Comparison of ENCODE assay signal across 1 mouse cellular context in genomic region chr5:100820483-100821184, GRCm38 (mm10).
TF ChIP-seq lines count a peak whose summit lies in the region.

Gene Abraxas1, minus strand, starts transcription at chr5:100820965.

TF ChIP-seq in CH12.LX, 34 proteins besides CTCF, POLR2A, EP300 and RAD21 (continued from another document):
- TF ChIP-seq KAT2A (IDR thresholded peaks at IDR 0.05; ENCODE audit: insufficient replicate concordance, low read length) (peak; percentile 70; the same call in 1 of the 2 replicates), MXI1 (IDR thresholded peaks at IDR 0.05; ENCODE audit: low read depth, low read length) (peak; percentile 86), ETS1 (conservative IDR thresholded peaks at IDR 0.05; ENCODE audit: low read depth, low read length) (no peak; the same call in 1 of the 2 replicates), NELFE (IDR thresholded peaks at IDR 0.05; ENCODE audit: low read depth, low read length) (peak; percentile 97), PAX5 (IDR thresholded peaks at IDR 0.05; ENCODE audit: low read length) (no peak), ELF1 (IDR thresholded peaks at IDR 0.05; ENCODE audit: low read depth, low read length) (peak; percentile 48), POLR2AphosphoS2 (IDR thresholded peaks at IDR 0.05; ENCODE audit: low read depth, low read length) (peak; percentile 95; the same call in 1 of the 2 replicates), HCFC1 (IDR thresholded peaks at IDR 0.05; ENCODE audit: low read depth, low read length) (peak; percentile 74), MAZ (IDR thresholded peaks at IDR 0.05; ENCODE audit: low read depth, low read length) (peak; percentile 81; the same call in 1 of the 2 replicates), MEF2A (IDR thresholded peaks at IDR 0.05; ENCODE audit: borderline replicate concordance, low read depth, low read length) (peak; percentile 71), BHLHE40 (IDR thresholded peaks at IDR 0.05; ENCODE audit: low read depth, low read length) (peak; percentile 12; the same call in 1 of the 2 replicates), CHD1 (IDR thresholded peaks at IDR 0.05; ENCODE audit: low read depth, low read length) (peak; percentile 89), IRF4 (IDR thresholded peaks at IDR 0.05; ENCODE audit: low read depth, low read length) (no peak), RCOR1 (conservative IDR thresholded peaks at IDR 0.05; ENCODE audit: low read depth, low read length) (0 out of 2 replicates have a peak, but pooled peaks have one; percentile 57), USF1 (IDR thresholded peaks at IDR 0.05; ENCODE audit: low read depth, low read length) (no peak), JUN (IDR thresholded peaks at IDR 0.05; ENCODE audit: insufficient read depth, low read depth, low read length) (no peak), SIN3A (IDR thresholded peaks at IDR 0.05; ENCODE audit: low read length) (peak; percentile 81), E2F4 (IDR thresholded peaks at IDR 0.05; ENCODE audit: insufficient replicate concordance, low read depth, low read length) (peak; percentile 53; the same call in 1 of the 2 replicates), NRF1 (IDR thresholded peaks at IDR 0.05; ENCODE audit: low read depth, low read length) (peak; percentile 92), MAX (IDR thresholded peaks at IDR 0.05; ENCODE audit: low read length) (peak; percentile 92), ZKSCAN1 (IDR thresholded peaks at IDR 0.05; ENCODE audit: borderline replicate concordance, low read depth, low read length) (no peak), JUND (conservative IDR thresholded peaks at IDR 0.05; ENCODE audit: low read depth, low read length) (no peak), TBP (conservative IDR thresholded peaks at IDR 0.05; ENCODE audit: low read depth, low read length) (peak; percentile 81), MYC (IDR thresholded peaks at IDR 0.05; ENCODE audit: low read depth, low read length) (0 out of 2 replicates have a peak, but pooled peaks have one; percentile 54), SMC3 (IDR thresholded peaks at IDR 0.05; ENCODE audit: low read depth, low read length) (no peak), UBTF (IDR thresholded peaks at IDR 0.05; ENCODE audit: low read depth, low read length) (peak; percentile 44; the same call in 1 of the 2 replicates)
TF ChIP-seq in CH12.LX: peak in this region for 22.
